Mouse (Mus musculus): ENCODE results near the gene Ap5b1. TPM values are rescaled to one million over a fixed set of nuclear protein-coding genes. Genes with fewer than 3 reads are reported as not detected.

The Ap5b1 gene
- total and polyA plus RNA-seq, 3 experiments: 18.0 to 28.1 TPM; not detected in 1

- Histone ChIP-seq H3K79me2 (ENCODE audit: control insufficient read depth, insufficient read depth, low read length, poor library complexity) (no peaks in the 10 kb centered on the region), H3K9me3 (replicated peaks; ENCODE audit: insufficient read depth, low read length) (no peaks in the 10 kb centered on the region), H3K4me1 (ENCODE audit: control insufficient read depth in 1 of 2, insufficient read depth in 2 of 2, low read length in 2 of 2) (no peaks in the 10 kb centered on the region), H3K36me3 (ENCODE audit: control insufficient read depth in 1 of 2, insufficient read depth in 2 of 2, low read length in 2 of 2) (no peaks in the 10 kb centered on the region), H3K9ac (ENCODE audit: control insufficient read depth, low read depth, low read length, poor library complexity, severe bottlenecking) (no peak overlapping the region), H3K4me3 (ENCODE audit: control insufficient read depth in 1 of 2, insufficient read depth in 1 of 2, low read depth in 2 of 2, low read length in 2 of 2) (no peak overlapping the region), H3K27ac (ENCODE audit: control insufficient read depth, low read depth, low read length) (no peak overlapping the region), H3K27me3 (ENCODE audit: control insufficient read depth in 1 of 2, insufficient read depth in 2 of 2, low read length in 2 of 2) (no peaks in the 10 kb centered on the region)
- TF ChIP-seq BHLHE40 (IDR thresholded peaks at IDR 0.05; ENCODE audit: borderline replicate concordance, low read depth, low read length) (no peak), GATA1 (IDR thresholded peaks at IDR 0.05; ENCODE audit: low read depth, low read length) (no peak), GABPA (IDR thresholded peaks at IDR 0.05; ENCODE audit: low read depth, low read length) (no peak), JUND (IDR thresholded peaks at IDR 0.05; ENCODE audit: low read depth, low read length) (no peak), RCOR1 (IDR thresholded peaks at IDR 0.05; ENCODE audit: low read depth, low read length) (no peak), E2F4 (IDR thresholded peaks at IDR 0.05; ENCODE audit: borderline replicate concordance, low read depth, low read length) (no peak), SMC3 (IDR thresholded peaks at IDR 0.05; ENCODE audit: low read depth, low read length) (no peak), NELFE (IDR thresholded peaks at IDR 0.05; ENCODE audit: low read depth, low read length) (no peak)
- DNase-seq (ENCODE audit: low read depth, low spot score): no peak
Measured at GRCm38 (mm10) chr19:5559631-5560456, 8.0 kb upstream of the Ap5b1 start.

DNA sequence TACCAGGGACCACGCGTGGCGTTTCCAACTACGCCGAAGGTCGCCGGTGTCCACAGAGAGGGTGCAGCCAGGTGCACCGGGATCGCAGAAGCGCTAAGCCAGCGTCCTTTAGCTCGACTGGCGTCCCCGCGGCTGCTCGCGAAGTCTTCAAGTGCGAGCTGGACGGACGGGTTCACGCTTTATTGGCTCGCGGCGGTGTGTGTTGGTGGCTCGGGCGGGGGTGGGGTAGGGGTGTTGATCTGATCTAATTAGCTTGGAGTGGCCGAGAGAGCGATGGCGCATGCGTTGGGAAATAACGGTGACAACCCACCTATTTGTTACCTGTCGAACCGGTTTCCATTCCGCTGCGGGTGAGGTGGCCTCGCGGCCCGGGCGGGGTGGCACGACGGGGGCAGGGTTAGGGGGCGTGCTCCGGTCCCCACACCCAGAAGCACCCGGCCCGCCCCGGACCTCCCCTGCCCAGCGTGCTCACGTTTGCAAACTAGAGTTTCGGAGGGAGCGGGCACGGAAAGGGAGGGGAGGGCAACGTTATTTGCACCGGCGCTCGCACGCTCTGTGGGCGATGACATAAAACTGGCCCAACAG, 7.3 kb upstream of the Ap5b1 start, which contains the start of gene Ovol1:
TSS of gene Ovol1 (minus strand) at position 190 of the 585 bp plus-strand sequence.
- Histone ChIP-seq H3K4me3 (ENCODE audit: control insufficient read depth in 1 of 2, insufficient read depth in 1 of 2, low read depth in 2 of 2, low read length in 2 of 2) (no peak within 1 kb of the TSS), H3K9ac (ENCODE audit: control insufficient read depth, low read depth, low read length, poor library complexity, severe bottlenecking) (no peak within 1 kb of the TSS)
- no peak for DNase-seq (ENCODE audit: low read depth, low spot score)

More for the DNA sequence above, 7.3 kb upstream of the Ap5b1 start, which contains the start of gene Ovol1:
- Histone ChIP-seq H3K79me2 (ENCODE audit: control insufficient read depth, insufficient read depth, low read length, poor library complexity) (no peaks in the 10 kb centered on the region), H3K27ac (ENCODE audit: control insufficient read depth, low read depth, low read length) (no peak within 1 kb of the TSS), H3K9me3 (replicated peaks; ENCODE audit: insufficient read depth, low read length) (no peaks in the 10 kb centered on the region), H3K4me1 (ENCODE audit: control insufficient read depth in 1 of 2, insufficient read depth in 2 of 2, low read length in 2 of 2) (no peaks in the 10 kb centered on the region), H3K36me3 (ENCODE audit: control insufficient read depth in 1 of 2, insufficient read depth in 2 of 2, low read length in 2 of 2) (no peaks in the 10 kb centered on the region), H3K27me3 (ENCODE audit: control insufficient read depth in 1 of 2, insufficient read depth in 2 of 2, low read length in 2 of 2) (no peaks in the 10 kb centered on the region)
- no peak for TF ChIP-seq USF1 (IDR thresholded peaks at IDR 0.05; ENCODE audit: low read depth, low read length)
- TF ChIP-seq GATA1 (IDR thresholded peaks at IDR 0.05; ENCODE audit: low read depth, low read length): no peak
- TF ChIP-seq UBTF (IDR thresholded peaks at IDR 0.05; ENCODE audit: borderline replicate concordance, insufficient read depth, low read depth, low read length): no peak
- no peak for TF ChIP-seq RCOR1 (IDR thresholded peaks at IDR 0.05; ENCODE audit: low read depth, low read length)
- TF ChIP-seq ZC3H11A (IDR thresholded peaks at IDR 0.05; ENCODE audit: low read depth, low read length): no peak
- no peak for TF ChIP-seq ZMIZ1 (IDR thresholded peaks at IDR 0.05; ENCODE audit: low read depth, low read length)
- no peak for TF ChIP-seq MXI1 (IDR thresholded peaks at IDR 0.05; ENCODE audit: low read depth, low read length)
- no peak for TF ChIP-seq TCF12 (IDR thresholded peaks at IDR 0.05; ENCODE audit: low read depth, low read length)
- no peak for TF ChIP-seq CHD2 (IDR thresholded peaks at IDR 0.05; ENCODE audit: low read length)
- no peak for TF ChIP-seq MYC (IDR thresholded peaks at IDR 0.05; ENCODE audit: low read depth, low read length)
- no peak for TF ChIP-seq E2F4 (IDR thresholded peaks at IDR 0.05; ENCODE audit: borderline replicate concordance, low read depth, low read length)
- TF ChIP-seq BHLHE40 (IDR thresholded peaks at IDR 0.05; ENCODE audit: borderline replicate concordance, low read depth, low read length): no peak
- TF ChIP-seq CTCF (IDR thresholded peaks at IDR 0.05 in 2 of 3, conservative IDR thresholded peaks at IDR 0.05 in 1 of 3; ENCODE audit: control insufficient read depth in 1 of 3, insufficient read depth in 1 of 3, low read depth in 2 of 3, low read length in 3 of 3, poor library complexity in 1 of 3, severe bottlenecking in 1 of 3): no peak
- TF ChIP-seq ELF1 (IDR thresholded peaks at IDR 0.05; ENCODE audit: low read depth, low read length): no peak
- no peak for TF ChIP-seq GABPA (IDR thresholded peaks at IDR 0.05; ENCODE audit: low read depth, low read length)
- no peak for TF ChIP-seq USF2 (IDR thresholded peaks at IDR 0.05; ENCODE audit: borderline replicate concordance in 1 of 2, insufficient read depth in 1 of 2, low read depth in 1 of 2, low read length in 2 of 2)
- no peak for TF ChIP-seq TBP (IDR thresholded peaks at IDR 0.05; ENCODE audit: low read depth, low read length)
